Mouse (Mus musculus) cerebellum, postnatal 10 days (tissue): ENCODE results near the gene Uba2.
A peak's percentile ranks its signal among the peaks of the same experiment; 100 is the strongest.
"Not testable (repeated sequence)": the region's sequence is repeated elsewhere in the genome, so short reads cannot be mapped to it uniquely, and the experiment has no call there.

ENCODE experiments used
- DNase-seq, 2 experiments: peaks; one replicate each; pipeline ENCODE4 v3.0.0; 2021; ENCODE audit warnings: mixed read lengths in 2 of 2

Uba2 gene

DNA sequence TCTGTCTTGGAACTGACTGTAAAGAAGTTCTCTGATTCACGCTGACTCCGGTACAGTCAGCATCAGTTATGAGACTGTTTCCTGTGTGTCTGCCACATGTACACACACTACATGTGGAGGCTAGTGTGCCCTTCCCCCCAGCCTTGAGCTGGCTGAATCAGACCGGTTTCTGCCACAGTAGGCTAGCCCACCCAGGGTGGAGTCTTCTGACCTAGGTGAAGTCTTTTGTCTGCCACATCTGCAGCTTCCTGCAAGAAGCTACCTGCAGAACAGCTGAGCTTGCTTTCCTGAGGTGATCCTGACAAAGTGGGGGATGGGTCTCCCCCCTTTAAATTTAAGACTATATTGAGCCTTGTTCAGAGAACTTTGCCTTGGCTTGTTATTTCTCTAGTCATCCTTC is at the start of gene Uba2:
Gene Uba2 (minus strand): TSS at position 146 of the 400 bp plus-strand sequence.
- DNase-seq: peak; percentile 10 to 13

DNA sequence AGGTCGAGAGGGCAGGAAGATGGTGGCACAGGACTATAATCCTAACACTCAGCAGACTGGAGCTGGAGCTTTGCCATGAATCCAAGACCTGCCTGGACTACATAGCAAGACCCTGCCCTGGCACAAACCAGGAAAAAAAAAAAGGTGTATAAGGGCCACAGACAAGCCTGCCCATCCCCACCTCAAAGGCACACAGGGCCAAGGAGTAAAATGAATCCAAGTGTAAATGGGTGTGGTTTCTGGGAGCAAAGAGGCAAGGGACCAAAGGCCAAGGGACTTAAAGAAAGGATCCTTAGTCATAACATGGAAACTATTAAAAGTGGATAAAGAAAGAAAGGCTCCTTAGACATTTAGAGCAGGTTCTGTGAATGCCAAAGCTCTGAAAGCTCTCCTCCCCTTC is 49.1 kb upstream of the Uba2 start:
- no peak for DNase-seq

DNA sequence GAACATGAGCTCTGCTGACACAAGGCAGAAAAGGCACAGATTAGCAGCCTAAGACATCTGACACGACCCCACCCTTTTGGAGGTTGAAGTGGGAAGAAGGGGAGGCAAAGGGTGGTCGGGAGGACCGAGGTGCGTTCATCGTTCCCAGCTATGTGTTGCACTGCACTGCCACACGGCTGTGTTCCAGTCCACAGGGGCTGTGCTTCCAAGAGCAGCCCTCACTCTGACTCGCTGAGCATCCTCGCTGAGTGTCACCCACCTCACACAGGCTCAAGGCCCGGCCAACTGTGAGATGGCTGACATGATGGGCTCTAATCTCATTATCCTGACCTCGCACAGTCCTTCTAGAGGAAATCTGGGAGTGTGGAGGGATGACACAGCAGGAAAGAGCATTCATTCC is 47.1 kb upstream of the Uba2 start:
- no peak for DNase-seq

DNA sequence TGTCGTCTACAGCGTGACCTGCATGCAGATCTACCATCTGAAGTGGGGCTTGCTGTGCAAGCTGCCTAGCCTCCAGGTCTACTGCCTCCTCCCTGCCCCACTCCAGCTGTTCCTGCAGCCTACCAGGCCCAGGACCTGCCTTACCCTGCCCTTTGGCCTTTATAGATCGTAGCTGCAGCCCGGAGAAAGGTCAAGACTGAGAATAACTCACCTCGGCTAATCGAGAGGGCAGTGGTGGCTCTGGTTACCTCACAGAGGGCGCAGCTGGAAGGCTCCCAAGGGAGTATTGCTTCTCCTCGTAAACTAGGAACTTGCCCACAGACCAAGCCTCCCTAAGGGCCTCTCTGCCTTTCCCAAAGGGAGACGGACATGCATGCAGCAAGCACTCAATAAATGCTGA is 46.1 kb upstream of the Uba2 start:
- no peak for DNase-seq

DNA sequence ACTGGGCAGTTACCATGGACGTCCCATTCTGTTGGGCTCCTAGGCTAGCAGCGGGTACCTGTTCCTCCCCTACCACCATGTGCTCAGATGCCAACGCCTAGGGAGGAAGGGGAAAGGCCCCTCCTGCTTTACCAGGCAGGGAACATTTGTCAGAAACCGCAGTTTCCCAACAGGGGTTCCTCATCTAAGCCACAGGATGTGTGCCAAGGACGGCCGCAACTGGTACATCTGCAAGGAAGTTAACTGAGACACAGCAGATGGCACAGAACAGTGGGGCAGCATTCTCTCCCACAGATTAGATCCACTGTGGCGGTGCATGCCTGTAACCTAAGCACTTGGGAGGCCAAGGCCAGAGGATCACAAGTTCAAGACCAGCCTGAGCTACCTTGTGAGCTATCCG is 45.2 kb upstream of the Uba2 start:
- no peak for DNase-seq

DNA sequence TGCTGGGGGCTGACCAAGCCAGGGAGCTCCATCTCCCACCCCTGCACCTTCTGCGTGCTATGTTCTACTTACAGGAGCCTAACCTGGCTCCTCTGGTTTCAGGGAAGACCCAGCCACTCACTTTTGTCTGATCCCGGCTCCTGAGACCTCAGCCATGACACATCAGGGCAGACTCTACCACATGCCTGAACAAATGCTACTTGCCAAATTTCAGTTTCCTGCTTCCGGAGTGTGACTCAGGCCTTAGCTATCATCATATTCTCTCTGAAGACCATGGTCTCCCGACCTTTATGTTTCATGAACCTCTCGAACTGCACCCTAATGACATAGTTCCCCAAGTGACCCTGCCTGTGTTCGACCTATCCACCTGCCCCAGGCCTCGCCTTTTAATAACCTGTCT is 43.9 kb upstream of the Uba2 start:
- no peak for DNase-seq

DNA sequence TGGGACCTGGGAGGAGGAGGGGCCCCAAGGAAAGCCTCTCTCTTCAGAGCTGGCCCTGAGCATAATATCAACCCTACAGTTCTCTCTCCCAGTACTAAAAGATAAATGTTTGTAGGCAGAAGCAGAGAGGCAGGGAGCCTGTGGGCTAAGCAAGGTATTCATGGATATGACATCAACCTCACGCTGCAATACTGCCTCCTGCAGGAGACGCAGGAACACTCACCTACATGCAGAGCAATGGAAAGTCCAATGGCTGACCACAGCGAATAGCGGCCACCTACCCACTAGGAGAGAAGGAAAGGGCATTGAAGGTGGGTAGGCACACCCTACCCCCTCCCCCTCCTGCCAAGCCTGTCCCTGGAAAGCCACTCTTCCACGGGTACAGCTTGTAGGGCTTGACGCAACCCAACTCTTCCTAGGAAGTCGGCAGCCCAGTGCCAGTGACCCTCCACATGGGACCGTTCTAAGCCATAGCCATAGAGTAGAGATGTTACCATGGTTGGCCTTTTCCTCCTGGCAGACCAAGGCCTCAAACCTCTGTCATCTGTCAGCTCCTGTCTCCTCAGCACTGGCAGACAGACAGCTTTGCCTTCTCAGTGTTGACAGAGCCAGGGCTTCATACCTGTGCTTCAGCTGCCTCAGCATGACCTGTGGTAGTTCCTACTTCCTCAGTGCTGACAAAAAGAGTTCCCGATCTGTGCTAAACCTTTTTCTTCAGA is 38.8 kb upstream of the Uba2 start:
- DNase-seq: no peak

DNA sequence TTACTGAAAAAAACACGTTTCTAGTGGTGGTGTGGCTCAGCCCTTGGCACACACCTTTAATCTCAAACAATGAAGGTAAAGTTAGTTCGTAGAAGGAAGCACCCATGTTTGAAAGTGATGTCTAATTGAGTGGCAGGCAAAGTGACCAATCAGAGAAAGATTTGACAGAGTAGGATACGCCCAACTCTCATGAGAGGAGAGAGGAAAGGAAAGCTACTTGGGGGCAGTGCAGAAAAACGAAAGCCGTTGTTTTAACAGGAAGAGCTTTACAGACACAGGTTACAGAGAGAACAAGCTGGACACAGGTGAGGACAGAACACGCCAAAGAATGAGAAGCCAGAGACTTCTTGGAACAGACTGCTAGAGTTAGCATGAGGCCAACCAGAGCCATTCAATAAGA is 36.9 kb upstream of the Uba2 start:
- DNase-seq: no peak

DNA sequence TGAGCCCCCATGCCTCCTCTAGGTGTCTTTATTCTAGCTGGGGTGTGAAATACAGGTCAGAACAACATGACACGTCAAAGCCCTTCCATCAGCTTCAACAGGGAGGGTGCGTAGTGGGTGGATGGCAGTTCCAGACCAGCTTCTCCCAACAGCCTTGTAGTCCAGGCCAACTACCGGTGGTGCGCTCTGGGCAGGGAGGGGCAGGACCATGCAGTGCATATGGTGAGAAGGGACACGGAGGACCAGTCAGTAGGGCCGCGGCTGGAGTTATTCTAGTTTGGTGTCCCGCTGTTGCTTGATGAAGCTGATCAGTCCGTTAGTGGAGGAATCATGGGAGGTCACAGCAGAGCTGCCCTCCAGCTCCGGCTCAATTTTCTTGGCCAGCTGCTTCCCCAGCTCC is 32.7 kb upstream of the Uba2 start:
- DNase-seq: not testable (repeated sequence)

DNA sequence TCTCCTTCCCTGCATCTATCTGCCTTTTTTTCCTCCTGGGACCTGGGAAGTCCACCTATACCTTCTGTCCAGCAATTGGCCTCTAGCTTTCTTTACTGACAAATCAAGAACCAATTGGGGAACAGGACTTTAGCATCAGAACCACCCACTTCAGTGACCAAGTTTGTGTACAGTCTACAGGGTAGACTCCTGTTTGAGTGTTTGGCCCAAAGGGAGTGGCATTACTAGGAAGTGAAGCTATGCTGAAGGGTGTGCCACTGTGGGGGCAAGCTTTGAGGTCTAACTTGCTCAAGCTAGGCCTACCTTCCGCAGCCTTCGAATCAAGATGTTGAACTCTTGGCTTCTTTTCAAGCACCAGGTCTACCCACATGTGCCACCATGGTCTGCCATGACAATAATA is 31.4 kb upstream of the Uba2 start:
- DNase-seq: no peak

DNA sequence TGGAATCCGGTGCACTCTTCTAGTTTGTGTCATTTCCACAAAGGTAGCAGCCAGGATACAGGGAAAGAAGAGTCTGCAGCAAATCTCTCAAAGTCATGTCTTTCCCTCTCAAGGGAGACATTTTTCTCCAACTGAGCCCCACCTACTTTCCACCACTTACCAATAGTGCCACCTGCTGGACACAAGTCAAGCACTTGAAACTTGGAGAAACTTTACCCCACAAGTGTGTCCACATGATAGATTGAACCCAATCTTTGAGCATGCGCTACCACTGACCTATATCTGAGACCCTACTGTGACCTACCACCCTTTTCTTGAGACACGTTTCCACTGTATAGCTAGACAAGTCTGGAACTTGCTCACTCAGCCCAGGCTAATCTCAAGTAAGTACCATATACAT is 28.9 kb upstream of the Uba2 start:
- DNase-seq: peak; percentile 35 to 47

DNA sequence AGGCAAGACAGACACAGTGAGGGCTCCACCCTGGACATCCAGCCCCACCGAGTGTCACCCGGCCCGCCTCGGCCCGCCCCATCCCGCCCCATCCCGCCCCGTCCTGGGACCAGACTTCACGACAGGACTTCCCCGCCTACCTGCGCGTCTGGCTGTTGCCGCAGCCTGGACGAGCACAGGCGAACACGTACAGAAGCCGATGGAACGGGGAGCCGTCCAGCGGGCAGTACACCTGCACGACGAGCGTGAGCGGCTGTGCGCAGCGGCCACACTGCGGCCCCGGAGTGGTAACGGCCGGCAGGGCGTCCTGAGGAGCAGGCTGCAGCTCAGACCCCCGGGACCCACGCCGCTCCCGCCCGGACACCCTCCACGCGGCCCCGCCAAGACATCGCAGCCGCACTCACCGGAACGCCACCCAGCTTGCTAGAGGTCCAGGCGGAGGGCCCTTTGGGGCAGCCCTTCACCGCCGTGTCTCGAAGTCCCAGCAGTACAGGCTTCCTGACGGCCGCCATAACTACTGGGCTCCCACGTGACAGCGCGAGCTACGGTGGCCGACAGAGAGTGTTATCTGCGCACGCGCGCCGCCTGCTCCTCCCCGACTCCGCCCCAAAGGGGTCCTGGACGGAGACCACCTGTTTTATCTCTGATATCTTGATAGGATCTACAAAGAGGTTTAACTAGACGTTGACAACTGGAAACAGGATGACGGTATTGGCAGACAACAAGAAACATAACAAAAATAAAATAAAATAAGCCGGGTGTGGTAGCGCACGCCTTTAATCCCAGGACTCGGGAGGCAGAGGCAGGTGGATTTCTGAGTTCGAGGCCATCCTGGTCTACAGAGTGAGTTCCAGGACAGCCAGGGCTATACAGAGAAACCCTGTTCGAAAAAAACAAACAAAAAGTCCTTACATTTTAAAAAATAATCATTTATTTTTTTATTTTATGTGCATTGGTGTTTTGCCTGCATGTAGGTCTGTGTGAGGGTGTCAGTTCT is 27.0 kb upstream of the Uba2 start, which contains the start of gene Pdcd2l:
Gene Pdcd2l (minus strand): TSS at position 530 of the 997 bp plus-strand sequence.
- DNase-seq: peak; percentile 97 to 98

DNA sequence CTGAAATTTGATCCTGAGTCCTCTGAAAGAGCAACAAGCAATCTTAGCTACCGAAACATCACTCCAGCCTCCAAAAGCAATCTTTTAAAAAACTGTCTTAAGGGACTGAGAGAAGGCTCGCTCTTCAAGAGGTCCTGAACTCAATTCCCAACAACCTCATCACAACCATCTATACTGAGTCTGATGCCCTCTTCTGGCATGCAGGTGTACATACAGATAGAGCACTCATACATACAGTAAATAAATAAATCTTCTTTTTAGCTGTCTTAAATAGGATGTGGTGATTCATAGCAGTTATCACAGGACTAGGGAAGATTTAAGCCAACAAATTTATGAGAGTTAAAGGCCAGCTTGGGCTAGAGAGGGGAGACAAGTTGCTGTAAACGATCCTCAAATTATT is 26.2 kb upstream of the Uba2 start:
- DNase-seq: no peak

DNA sequence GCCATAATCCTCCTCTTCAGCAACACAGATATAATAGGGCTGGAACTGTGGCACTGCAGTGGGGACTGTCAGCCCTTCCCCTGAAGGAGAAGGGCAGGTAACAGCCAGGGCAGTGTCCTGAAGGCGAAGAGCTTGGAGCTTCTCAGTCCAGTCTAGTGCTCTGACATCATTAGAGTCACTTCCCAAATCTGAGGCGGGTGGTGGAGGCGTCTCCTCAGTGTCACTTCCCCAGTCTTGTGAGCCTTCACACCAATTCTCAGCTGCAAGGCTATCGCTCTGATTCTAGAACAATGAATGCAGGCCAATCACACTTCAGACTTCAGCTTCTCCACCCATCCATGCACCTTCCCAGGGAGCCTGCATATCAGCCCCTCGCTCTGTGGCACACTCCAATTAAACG is 23.4 kb upstream of the Uba2 start:
- no peak for DNase-seq

DNA sequence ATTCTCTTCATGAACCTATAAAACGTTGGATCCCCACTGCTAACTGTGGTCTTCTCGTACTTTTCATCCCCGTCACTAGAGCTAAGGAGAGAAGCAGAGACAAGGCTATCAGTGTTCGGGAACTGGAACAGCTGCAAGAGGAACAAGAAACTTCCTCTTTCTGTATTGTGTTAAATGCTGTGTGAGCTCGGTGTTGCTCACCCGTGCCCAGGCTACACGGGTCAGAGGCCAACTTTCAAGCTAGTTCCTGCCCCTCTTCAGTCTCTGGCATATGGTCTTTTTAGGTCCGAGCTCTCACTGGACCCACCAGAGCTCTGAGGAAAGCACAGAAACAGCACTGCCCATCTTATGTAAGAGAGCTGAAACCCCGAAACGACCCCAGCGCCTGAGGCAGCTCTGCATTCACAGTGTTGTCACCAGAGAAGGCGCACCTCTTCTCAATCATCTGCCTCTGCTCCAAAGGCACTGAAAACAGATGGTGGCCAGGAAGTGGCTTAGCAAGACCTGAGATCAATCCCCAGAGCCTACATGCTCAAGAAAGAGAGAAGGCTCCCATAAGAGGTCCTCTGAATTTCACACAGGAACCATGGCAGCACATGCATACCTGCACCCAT is 20.1 kb upstream of the Uba2 start:
- no peak for DNase-seq

DNA sequence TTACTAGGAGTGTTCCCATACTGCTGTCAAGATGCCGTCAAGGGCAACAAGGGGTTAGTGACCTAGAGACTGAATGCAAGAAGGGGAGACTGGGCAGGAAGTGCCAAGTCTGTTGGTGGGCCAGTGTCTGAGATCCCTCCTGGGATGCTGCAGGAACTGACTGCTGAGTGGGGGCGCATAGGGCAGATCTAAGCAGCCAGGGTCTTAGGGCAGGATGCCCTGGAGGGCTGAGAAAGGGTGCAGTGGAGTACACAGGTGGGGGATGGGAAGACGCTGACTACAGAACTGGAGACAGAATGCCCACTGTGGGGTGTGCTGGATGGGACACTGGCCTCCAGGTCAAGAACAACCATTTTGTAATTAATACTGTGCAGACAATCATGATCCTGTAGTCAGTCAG is 14.4 kb upstream of the Uba2 start:
- DNase-seq: no peak

DNA sequence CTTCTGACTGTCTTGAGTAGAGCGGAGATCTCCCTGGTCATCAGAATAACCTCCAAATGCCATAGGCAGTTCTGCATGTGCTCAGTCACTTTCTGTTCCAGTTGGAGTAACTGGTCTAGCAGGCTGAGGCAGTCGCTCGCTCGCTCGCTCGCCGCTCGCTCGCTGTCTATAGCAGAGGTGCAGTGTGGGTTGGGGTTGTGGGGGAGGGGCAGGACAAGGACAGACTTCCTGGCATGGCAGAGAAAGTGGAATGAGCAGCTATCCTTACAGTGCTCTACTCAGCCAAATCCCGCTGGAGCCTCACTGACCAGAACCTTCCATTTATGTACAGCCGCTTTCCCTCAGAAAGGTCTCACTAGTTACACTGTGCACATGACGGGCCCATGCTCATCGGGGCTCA is 14.0 kb upstream of the Uba2 start:
- peak in 1 of 2 experiments; percentile 10 for DNase-seq

DNA sequence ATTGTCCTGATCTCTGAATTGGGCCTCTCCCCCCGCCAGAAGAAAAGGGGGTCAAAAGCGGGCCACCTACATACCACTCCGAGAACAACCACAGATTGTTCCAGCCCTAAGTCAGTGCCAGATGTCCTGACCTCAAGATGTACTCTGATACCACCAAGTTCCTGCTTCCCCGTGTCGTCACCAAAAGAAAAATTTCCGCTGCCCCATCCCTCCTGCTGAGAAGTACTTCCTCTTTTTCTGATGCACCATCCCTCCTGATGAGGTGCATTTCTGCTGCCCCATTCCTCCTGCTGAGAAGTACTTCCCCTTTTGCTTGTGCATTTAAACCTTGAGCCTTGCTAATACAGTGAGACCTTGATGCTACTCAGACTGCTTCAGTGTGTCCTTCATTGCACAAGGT is 6.8 kb upstream of the Uba2 start:
- DNase-seq: not testable (repeated sequence)

DNA sequence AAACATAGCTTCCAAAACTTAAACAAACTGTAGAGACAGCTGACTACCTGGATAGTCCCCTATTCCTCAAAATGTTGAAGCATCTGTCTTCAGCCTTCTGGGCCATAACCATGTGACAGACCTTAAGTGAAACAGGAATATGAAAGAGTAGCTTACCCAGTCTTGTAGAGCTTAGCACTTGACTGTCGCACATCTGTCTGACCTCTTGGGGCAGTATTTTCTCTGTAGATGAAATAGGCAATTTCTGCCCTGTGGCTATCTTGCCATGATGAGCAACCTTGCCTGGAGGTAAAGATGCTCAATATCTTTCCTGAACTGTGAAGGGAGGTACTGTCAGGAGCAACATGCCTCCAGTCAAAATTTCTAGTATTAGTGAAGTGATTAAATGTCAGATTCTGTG is 2.9 kb upstream of the Uba2 start:
- DNase-seq: no peak

DNA sequence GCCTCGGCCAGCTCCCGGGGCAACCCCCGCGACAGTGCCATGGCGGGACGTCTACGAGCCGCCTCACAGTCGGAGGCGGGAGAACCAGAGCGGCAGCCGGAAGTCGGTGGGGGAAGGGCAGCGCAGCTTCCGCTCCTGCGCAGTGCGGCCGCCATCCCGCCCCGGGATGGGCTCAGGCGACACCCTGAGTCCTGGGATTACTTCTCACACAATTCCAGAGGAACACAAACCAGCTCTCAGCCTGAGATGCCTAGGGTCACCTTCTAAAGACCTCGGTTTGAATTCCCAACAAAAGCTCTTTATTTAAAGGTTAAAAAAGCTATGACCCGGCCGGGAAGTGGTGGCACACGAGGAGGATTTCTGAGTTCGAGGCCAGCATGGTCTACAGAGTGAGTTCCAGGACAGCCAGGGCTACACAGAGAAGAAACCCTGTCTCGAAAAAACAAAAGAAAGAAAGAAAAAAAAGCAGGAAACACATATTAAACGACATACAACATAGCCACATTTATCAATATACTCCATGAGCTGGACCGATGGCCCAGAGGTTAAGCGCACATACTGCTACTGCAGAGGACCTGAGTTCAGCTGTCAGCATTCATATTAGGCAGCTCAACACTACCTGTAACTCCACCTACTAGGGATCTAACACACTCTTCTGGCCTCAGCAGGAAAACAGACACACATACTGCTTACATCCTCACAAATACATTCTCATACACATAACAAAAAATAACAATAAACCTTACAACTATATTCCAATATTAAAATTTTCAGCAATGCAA is 738 bp downstream of the Uba2 start:
- DNase-seq: peak; percentile 97

DNA sequence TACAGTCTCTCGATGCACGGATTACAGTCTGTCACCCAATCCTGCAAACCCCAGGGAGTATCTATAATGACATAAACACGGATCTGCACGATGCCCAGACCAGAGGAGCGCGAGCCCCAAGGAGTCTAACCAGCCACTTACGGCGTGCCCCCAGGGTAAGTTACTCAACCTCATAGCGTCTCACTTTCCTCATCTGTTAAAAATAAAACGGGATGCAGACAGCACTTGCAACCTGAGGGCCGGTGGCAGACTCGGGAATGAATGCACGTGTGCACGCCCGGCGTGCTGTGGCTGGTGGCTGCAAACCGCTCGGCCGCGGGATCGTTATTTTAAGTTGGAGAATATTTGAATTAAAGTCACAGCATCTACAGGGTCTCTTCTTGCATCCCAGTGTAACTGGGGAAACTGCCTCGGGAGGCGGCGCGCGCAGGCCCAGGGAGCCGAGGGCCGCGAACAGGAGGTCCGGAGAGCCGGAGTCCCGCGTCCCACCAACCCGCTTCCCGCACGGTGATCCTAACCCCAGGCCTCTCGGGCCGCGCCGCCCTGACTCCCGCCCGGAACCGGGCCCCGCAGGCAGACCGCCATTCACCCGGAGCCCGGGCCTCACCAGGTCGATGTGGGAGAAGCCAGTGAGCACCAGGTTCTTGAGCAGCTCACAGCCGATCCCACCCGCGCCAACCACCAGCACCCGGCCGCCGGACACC is 1.5 kb downstream of the Uba2 start:
- DNase-seq: no peak

DNA sequence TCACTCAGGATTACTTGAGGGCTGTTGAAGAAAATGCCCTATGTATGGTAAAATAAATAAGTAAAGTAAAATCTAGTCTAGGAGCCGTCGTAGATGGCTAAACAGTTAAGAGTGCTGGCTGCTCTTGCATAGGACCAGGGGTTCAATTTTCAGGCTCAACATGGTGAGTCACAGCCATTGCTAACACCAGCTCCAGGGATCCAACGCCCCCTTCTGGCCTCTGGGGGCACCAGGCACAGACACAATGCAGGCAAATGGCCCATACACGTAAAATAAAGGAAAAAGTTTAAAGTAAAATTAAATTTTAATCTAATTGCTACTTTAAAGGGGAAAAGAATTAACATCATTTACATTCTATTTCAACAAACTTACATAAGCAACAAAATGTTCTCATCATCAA is 2.5 kb downstream of the Uba2 start:
- DNase-seq: peak; percentile 28 to 39
